Comparison of ENCODE assay signal across 11 mouse cellular contexts in genomic region chr15:101140587-101140986, GRCm38 (mm10). TPM values are rescaled to one million over a fixed set of nuclear protein-coding genes. Genes with fewer than 3 reads are reported as not detected.
DNase-seq lines count a peak whose midpoint lies in the region; ATAC-seq and TF ChIP-seq lines count a peak whose summit lies in the region.
"Had no signal": no experiment of that assay in that cellular context is flagged by ENCODE, and none has a peak within 500 bp of the region (broad histone marks: within the 10 kb centered on the region; RNA-seq: fewer than 3 reads in every experiment).

No protein-coding gene starts in this region.

- H3K4me2 ChIP-seq in forebrain, postnatal 0 days (ENCODE audit: low read depth): no peak overlapping the region
- no peak overlapping the region for H3K4me2 ChIP-seq in forebrain, embryonic 15.5 days (replicated peaks)
- peak overlapping the region; percentile 38; the same call in 1 of the 2 replicates for H3K4me2 ChIP-seq in liver, embryonic 12.5 days
- no peak overlapping the region; the same call in 1 of the 2 replicates for H3K4me2 ChIP-seq in embryonic facial prominence, embryonic 11.5 days (ENCODE audit: low read depth, low read length)
- peak overlapping the region; percentile 16 for H3K4me2 ChIP-seq in limb, embryonic 14.5 days (replicated peaks; ENCODE audit: low read depth, low read length, severe bottlenecking)

- no peak overlapping the region for H3K4me3 ChIP-seq in forebrain, postnatal 0 days (ENCODE audit: low read depth, low read length)
- no peak overlapping the region for H3K4me3 ChIP-seq in forebrain, embryonic 15.5 days
- H3K4me3 ChIP-seq in liver, embryonic 12.5 days: no peak overlapping the region
- no peak overlapping the region for H3K4me3 ChIP-seq in embryonic facial prominence, embryonic 11.5 days (ENCODE audit: low read depth, low read length)
- no peak overlapping the region for H3K4me3 ChIP-seq in limb, embryonic 14.5 days (replicated peaks; ENCODE audit: low read length)

- 59% methylated on average over 6 of the region's 6 CpGs for WGBS in forebrain, postnatal 0 days
- WGBS in forebrain, embryonic 15.5 days: 53% methylated on average over 6 of the region's 6 CpGs
- WGBS in liver, embryonic 12.5 days (ENCODE audit: insufficient replicate concordance): 34% methylated on average over 6 of the region's 6 CpGs
- 46% methylated on average over 6 of the region's 6 CpGs for WGBS in embryonic facial prominence, embryonic 11.5 days
- 48% methylated on average over 6 of the region's 6 CpGs for WGBS in limb, embryonic 14.5 days

- no peak for TF ChIP-seq CTCF in forebrain, postnatal 0 days (IDR thresholded peaks at IDR 0.05; ENCODE audit: low read depth)

- peak; percentile 18 for DNase-seq in forebrain, postnatal 0 days
- no peak for DNase-seq in liver
- DNase-seq in embryonic facial prominence, embryonic 11.5 days (ENCODE audit: low spot score): no peak
- no peak for DNase-seq in limb, embryonic 14.5 days (ENCODE audit: low spot score)
- no peak for DNase-seq in spleen, adult 18-20 months
- DNase-seq in thymus, postnatal 14 days: no peak

- no peaks in the 10 kb centered on the region for H3K9me3 ChIP-seq in forebrain, postnatal 0 days (ENCODE audit: low read length)
- no peaks in the 10 kb centered on the region for H3K9me3 ChIP-seq in forebrain, embryonic 15.5 days
- no peaks in the 10 kb centered on the region for H3K9me3 ChIP-seq in liver, embryonic 12.5 days (replicated peaks)
- no peaks in the 10 kb centered on the region for H3K9me3 ChIP-seq in embryonic facial prominence, embryonic 11.5 days (replicated peaks; ENCODE audit: control insufficient read depth, low read length)
- H3K9me3 ChIP-seq in limb, embryonic 14.5 days (ENCODE audit: control insufficient read depth, low read length): no peaks in the 10 kb centered on the region

- 0 out of 2 replicates have a peak, but pooled peaks cover 9% of the 10 kb centered on the region for H3K4me1 ChIP-seq in forebrain, postnatal 0 days (ENCODE audit: insufficient read depth)
- peaks cover 30% of the 10 kb centered on the region for H3K4me1 ChIP-seq in forebrain, embryonic 15.5 days
- peaks cover 60% of the 10 kb centered on the region for H3K4me1 ChIP-seq in liver, embryonic 12.5 days
- peaks cover 23% of the 10 kb centered on the region for H3K4me1 ChIP-seq in embryonic facial prominence, embryonic 11.5 days (ENCODE audit: control insufficient read depth, insufficient read depth, low read length)
- H3K4me1 ChIP-seq in limb, embryonic 14.5 days (ENCODE audit: control insufficient read depth, insufficient read depth, low read length): peaks cover 50% of the 10 kb centered on the region

- H3K27ac ChIP-seq in forebrain, postnatal 0 days (ENCODE audit: low read depth, low read length): no peak overlapping the region
- H3K27ac ChIP-seq in forebrain, embryonic 15.5 days (replicated peaks): no peak overlapping the region
- no peak overlapping the region for H3K27ac ChIP-seq in liver, embryonic 12.5 days
- peak overlapping the region; percentile 41; the same call in 1 of the 2 replicates for H3K27ac ChIP-seq in embryonic facial prominence, embryonic 11.5 days (replicated peaks; ENCODE audit: low read depth, low read length)
- H3K27ac ChIP-seq in limb, embryonic 14.5 days (replicated peaks; ENCODE audit: low read depth, low read length): 0 out of 2 replicates have a peak overlapping the region, but pooled peaks have one; percentile 5
- H3K27ac ChIP-seq: macrophage had no signal

- no peaks in the 10 kb centered on the region for H3K27me3 ChIP-seq in forebrain, postnatal 0 days (ENCODE audit: insufficient read depth, low read length)
- no peaks in the 10 kb centered on the region for H3K27me3 ChIP-seq in forebrain, embryonic 15.5 days
- peaks cover 52% of the 10 kb centered on the region for H3K27me3 ChIP-seq in liver, embryonic 12.5 days (replicated peaks)
- no peaks in the 10 kb centered on the region for H3K27me3 ChIP-seq in embryonic facial prominence, embryonic 11.5 days (ENCODE audit: control insufficient read depth, insufficient read depth, low read length)
- H3K27me3 ChIP-seq in limb, embryonic 14.5 days (ENCODE audit: control insufficient read depth, insufficient read depth, low read length): no peaks in the 10 kb centered on the region

- ATAC-seq in forebrain, postnatal 0 days: no peak
- ATAC-seq in forebrain, embryonic 15.5 days (replicated peaks): no peak
- no peak for ATAC-seq in liver, embryonic 12.5 days
- ATAC-seq in embryonic facial prominence, embryonic 11.5 days (replicated peaks; ENCODE audit: insufficient number of reproducible peaks, low FRiP score, low TSS enrichment, low read depth): no peak
- ATAC-seq in limb, embryonic 14.5 days (ENCODE audit: low FRiP score, low read depth): no peak

- no peak for TF ChIP-seq POLR2A in limb, embryonic 14.5 days (IDR thresholded peaks at IDR 0.05; ENCODE audit: borderline replicate concordance, extremely low read depth, insufficient read depth, insufficient read length)

- H3K36me3 ChIP-seq in forebrain, postnatal 0 days (ENCODE audit: insufficient read depth): no peaks in the 10 kb centered on the region
- no peaks in the 10 kb centered on the region for H3K36me3 ChIP-seq in forebrain, embryonic 15.5 days
- H3K36me3 ChIP-seq in liver, embryonic 12.5 days: no peaks in the 10 kb centered on the region
- H3K36me3 ChIP-seq in embryonic facial prominence, embryonic 11.5 days (replicated peaks; ENCODE audit: control insufficient read depth, insufficient read depth, low read depth, low read length): no peaks in the 10 kb centered on the region
- no peaks in the 10 kb centered on the region for H3K36me3 ChIP-seq in limb, embryonic 14.5 days (ENCODE audit: control insufficient read depth, insufficient read depth, low read length)

- no peak overlapping the region for H3K9ac ChIP-seq in forebrain, postnatal 0 days
- H3K9ac ChIP-seq in forebrain, embryonic 15.5 days (replicated peaks): no peak overlapping the region
- H3K9ac ChIP-seq in liver, embryonic 12.5 days: no peak overlapping the region
- peak overlapping the region; percentile 25; the same call in 1 of the 2 replicates for H3K9ac ChIP-seq in embryonic facial prominence, embryonic 11.5 days (replicated peaks; ENCODE audit: low read length)
- no peak overlapping the region for H3K9ac ChIP-seq in limb, embryonic 14.5 days (ENCODE audit: low read depth, low read length, severe bottlenecking)

RNA-seq across cellular contexts. Expression of gene Acvrl1, which starts 12.3 kb away (rescaled TPM):
- total RNA-seq in forebrain, postnatal 0 days (2014; rRNA removed): 8.7 and 10.7 TPM in 2 replicates
- 5.8 and 6.0 TPM in 2 replicates for polyA plus RNA-seq in forebrain, postnatal 0 days (2015; fragmentation: Nextera tagmentation; extraction: Ambion mirVana)
- 6.5 and 6.7 TPM in 2 replicates for polyA plus RNA-seq in forebrain, embryonic 15.5 days (2015; fragmentation: Nextera tagmentation; extraction: Ambion mirVana)
- polyA plus RNA-seq in liver, embryonic 12.5 days (2016; fragmentation: Nextera tagmentation; extraction: Ambion mirVana): 1.8 TPM in 2 replicates
- polyA plus RNA-seq in embryonic facial prominence, embryonic 11.5 days (2014; fragmentation: Nextera tagmentation; extraction: Ambion mirVana): 3.8 and 4.6 TPM in 2 replicates
- 16.1 and 17.8 TPM in 2 replicates for polyA plus RNA-seq in limb, embryonic 14.5 days (2012; rRNA removed)
- polyA plus RNA-seq in limb, embryonic 14.5 days (2014; fragmentation: Nextera tagmentation; extraction: Ambion mirVana): 8.2 and 10.2 TPM in 2 replicates

RNA-seq across cellular contexts. Expression of gene Ankrd33, which starts 25.0 kb away (rescaled TPM):
- not detected in 2 replicates for total RNA-seq in forebrain, postnatal 0 days (2014; rRNA removed)
- polyA plus RNA-seq in forebrain, postnatal 0 days (2015; fragmentation: Nextera tagmentation; extraction: Ambion mirVana): not detected in 2 replicates
- polyA plus RNA-seq in forebrain, embryonic 15.5 days (2015; fragmentation: Nextera tagmentation; extraction: Ambion mirVana): not detected in 2 replicates
- not detected in 2 replicates for polyA plus RNA-seq in liver, embryonic 12.5 days (2016; fragmentation: Nextera tagmentation; extraction: Ambion mirVana)
- not detected in 2 replicates for polyA plus RNA-seq in embryonic facial prominence, embryonic 11.5 days (2014; fragmentation: Nextera tagmentation; extraction: Ambion mirVana)
- not detected in 2 replicates for polyA plus RNA-seq in limb, embryonic 14.5 days (2012; rRNA removed)
- not detected in 2 replicates for polyA plus RNA-seq in limb, embryonic 14.5 days (2014; fragmentation: Nextera tagmentation; extraction: Ambion mirVana)
- total RNA-seq: gastrocnemius, postnatal 36 days had no signal
- polyA plus RNA-seq: C2C12, macrophage had no signal

RNA-seq across cellular contexts. Expression of gene Acvr1b, which starts 33.3 kb away (rescaled TPM):
- 74.2 and 80.4 TPM in 2 replicates for total RNA-seq in forebrain, postnatal 0 days (2014; rRNA removed)
- 13.2 and 17.4 TPM in 2 replicates for polyA plus RNA-seq in forebrain, postnatal 0 days (2015; fragmentation: Nextera tagmentation; extraction: Ambion mirVana)
- 22.6 and 22.8 TPM in 2 replicates for polyA plus RNA-seq in forebrain, embryonic 15.5 days (2015; fragmentation: Nextera tagmentation; extraction: Ambion mirVana)
- polyA plus RNA-seq in liver, embryonic 12.5 days (2016; fragmentation: Nextera tagmentation; extraction: Ambion mirVana): 1.9 and 2.2 TPM in 2 replicates
- 10.5 and 11.4 TPM in 2 replicates for polyA plus RNA-seq in embryonic facial prominence, embryonic 11.5 days (2014; fragmentation: Nextera tagmentation; extraction: Ambion mirVana)
- 27.2 and 32.8 TPM in 2 replicates for polyA plus RNA-seq in limb, embryonic 14.5 days (2012; rRNA removed)
- polyA plus RNA-seq in limb, embryonic 14.5 days (2014; fragmentation: Nextera tagmentation; extraction: Ambion mirVana): 12.3 and 12.9 TPM in 2 replicates

Comparison
In these comparisons a context has a peak if more than half of its experiments do, and no peak if none do; other contexts are left out.
1. H3K27ac ChIP-seq: peak in embryonic facial prominence, embryonic 11.5 days (single experiment) and limb, embryonic 14.5 days (single experiment); none in forebrain, postnatal 0 days (single experiment), forebrain, embryonic 15.5 days (single experiment) and liver, embryonic 12.5 days (single experiment).
2. H3K4me2 ChIP-seq: peak in liver, embryonic 12.5 days (single experiment) and limb, embryonic 14.5 days (single experiment); none in forebrain, postnatal 0 days (single experiment), forebrain, embryonic 15.5 days (single experiment) and embryonic facial prominence, embryonic 11.5 days (single experiment).